Mouse (Mus musculus) limb, embryonic 14.5 days (tissue): ENCODE measurements around the gene Morc2a. TPM values are rescaled to one million over a fixed set of nuclear protein-coding genes. Genes with fewer than 3 reads are reported as not detected.

Experiments
- ATAC-seq: fragments of 200-750 bp; cut with Nextera tagmentation; 2 replicates; pipeline ENCODE4 v1.8.0; 2017; ENCODE audit warnings: low read depth, moderate number of reproducible peaks, moderate TSS enrichment; ENCODE audit not compliant: low FRiP score
- DNase-seq: peaks from one replicate; pipeline ENCODE4 v3.0.0-alpha.2; 2015; ENCODE audit warnings: low spot score
- H3K27ac ChIP-seq: fragments of 300-500 bp; sonication (generic); replicated peaks from 2 replicates; pipeline ENCODE4 v1.5.1; 2014; ENCODE audit warnings: low read depth, mild to moderate bottlenecking, low read length, moderate library complexity, mixed read lengths
- H3K27me3 ChIP-seq: fragments of 300-500 bp; sonication (generic); 2 replicates; pipeline ENCODE4 v1.6.1; 2014; ENCODE audit warnings: low read length, mixed read lengths; ENCODE audit not compliant: control insufficient read depth, insufficient read depth
- H3K36me3 ChIP-seq: fragments of 300-500 bp; sonication (generic); 2 replicates; pipeline ENCODE4 v1.6.1; 2014; ENCODE audit warnings: mild to moderate bottlenecking, low read length, moderate library complexity, mixed read lengths; ENCODE audit not compliant: control insufficient read depth, insufficient read depth
- H3K4me1 ChIP-seq: fragments of 300-500 bp; sonication (generic); 2 replicates; pipeline ENCODE4 v1.6.1; 2014; ENCODE audit warnings: antibody characterized with exemption, low read length, mixed read lengths; ENCODE audit not compliant: control insufficient read depth, insufficient read depth
- H3K4me2 ChIP-seq: fragments of 300-500 bp; sonication (generic); replicated peaks from 2 replicates; pipeline ENCODE4 v1.6.1; 2014; ENCODE audit warnings: low read depth, mild to moderate bottlenecking, low read length, moderate library complexity; ENCODE audit not compliant: severe bottlenecking
- H3K4me3 ChIP-seq: fragments of 300-500 bp; sonication (generic); replicated peaks from 2 replicates; pipeline ENCODE4 v1.5.1; 2014; ENCODE audit warnings: low read length
- H3K9ac ChIP-seq: fragments of 300-500 bp; sonication (generic); 2 replicates; pipeline ENCODE4 v1.6.1; 2014; ENCODE audit warnings: mild to moderate bottlenecking, low read depth, low read length, moderate library complexity; ENCODE audit not compliant: severe bottlenecking
- H3K9me3 ChIP-seq: fragments of 300-500 bp; sonication (generic); 2 replicates; pipeline ENCODE4 v1.6.1; 2016; ENCODE audit warnings: low read length; ENCODE audit not compliant: control insufficient read depth
- POLR2A ChIP-seq: fragments of 200-500 bp; IDR thresholded peaks from 2 replicates; pipeline ENCODE4 v1.8.0; 2012; ENCODE audit warnings: inconsistent platforms, mild to moderate bottlenecking, moderate library complexity, borderline replicate concordance; ENCODE audit not compliant: insufficient read depth, insufficient read length; ENCODE audit errors: extremely low read depth
- WGBS: fragments of 180-500 bp; shearing (Covaris S2); extraction: QIAGEN DNeasy Blood & Tissue Kit; methylation state at CpG from one replicate; pipeline ENCODE4 v1.1.7; 2014; 5-methylcytosine and 5-hydroxymethylcytosine counted together
- polyA plus RNA-seq, 2 experiments: library from polyadenylated mRNA; depleted of rRNA in 1 of 2; stranded (reverse) in 1 of 2; unstranded in 1 of 2; fragments of >200 nt; fragmentation: Nextera tagmentation in 1 of 2; extraction: Ambion mirVana in 1 of 2; gene quantifications; 2 replicates each; pipeline versions ENCODE4 v1.2.1 to v1.2.3; 2012 to 2014

Gene Morc2a
- polyA plus RNA-seq, 2 experiments: 24.2 to 35.8 TPM

DNA sequence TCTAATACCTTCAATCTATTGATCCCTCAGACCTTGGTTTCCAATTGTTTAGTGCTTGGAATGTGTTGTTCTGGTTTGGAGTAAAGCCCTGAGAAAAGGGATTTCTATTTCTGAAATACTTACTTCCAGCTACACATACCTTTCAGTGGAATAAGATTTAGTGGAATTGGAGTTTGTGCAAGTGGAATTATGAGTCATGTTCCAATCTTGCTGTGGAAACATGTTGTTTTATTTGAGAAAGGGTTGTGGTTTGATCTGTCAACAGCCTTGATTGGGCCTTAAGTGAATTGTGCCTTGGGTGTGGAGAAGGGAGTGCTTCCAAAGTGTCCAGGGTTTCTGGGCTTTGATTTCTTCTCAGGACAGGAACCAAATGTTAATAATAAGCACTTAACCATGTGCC lies 20.9 kb downstream of the Morc2a start:
- Histone ChIP-seq H3K27me3 (no peaks in the 10 kb centered on the region), H3K27ac (no peak overlapping the region), H3K4me3 (no peak overlapping the region), H3K36me3 (peaks cover 84% of the 10 kb centered on the region), H3K4me2 (no peak overlapping the region), H3K4me1 (no peaks in the 10 kb centered on the region), H3K9me3 (no peaks in the 10 kb centered on the region), H3K9ac (no peak overlapping the region)
- no peak for TF ChIP-seq POLR2A
- DNase-seq (no peak), ATAC-seq (no peak)

GRCm38 (mm10) chr11:3671000-3671628 lies 22.1 kb downstream of the Morc2a start:
- no peak for TF ChIP-seq POLR2A
- no peak overlapping the region for H3K9ac ChIP-seq
- H3K4me3 ChIP-seq: no peak overlapping the region
- DNase-seq (no peak), ATAC-seq (no peak)
- no peaks in the 10 kb centered on the region for H3K9me3 ChIP-seq
- no peaks in the 10 kb centered on the region for H3K27me3 ChIP-seq
- no peak overlapping the region for H3K27ac ChIP-seq
- no peaks in the 10 kb centered on the region for H3K4me1 ChIP-seq
- H3K36me3 ChIP-seq: peaks cover 91% of the 10 kb centered on the region
- 100% methylated on average over 1 of the region's 1 CpGs for WGBS
- H3K4me2 ChIP-seq: no peak overlapping the region

DNA sequence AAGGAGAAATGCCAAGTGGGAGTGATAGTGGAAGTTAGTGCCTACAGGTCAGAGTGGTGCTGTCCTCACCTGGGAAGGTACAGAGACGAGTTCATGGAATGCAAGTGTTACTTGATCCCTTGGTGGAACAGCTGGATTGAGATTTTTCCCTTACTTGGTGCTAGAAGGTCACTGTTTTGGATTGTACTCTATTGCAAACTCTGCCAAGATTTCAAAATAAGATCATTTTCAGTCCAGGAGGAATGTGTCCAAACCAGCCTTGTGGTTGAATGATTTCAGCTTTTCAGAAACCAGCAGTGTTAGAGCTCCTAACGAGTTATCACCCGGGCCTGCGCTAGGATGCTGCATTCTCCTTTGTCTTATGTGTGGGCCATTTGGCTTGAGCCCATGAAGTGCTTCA lies 25.6 kb downstream of the Morc2a start:
- no peaks in the 10 kb centered on the region for H3K27me3 ChIP-seq
- H3K4me1 ChIP-seq: no peaks in the 10 kb centered on the region
- no peak for TF ChIP-seq POLR2A
- no peak overlapping the region for H3K9ac ChIP-seq
- H3K36me3 ChIP-seq: peaks cover 94% of the 10 kb centered on the region
- H3K4me3 ChIP-seq: no peak overlapping the region
- no peak overlapping the region for H3K27ac ChIP-seq
- no peak overlapping the region for H3K4me2 ChIP-seq
- no peaks in the 10 kb centered on the region for H3K9me3 ChIP-seq
- ATAC-seq: no peak
- no peak for DNase-seq
- 71% methylated on average over 4 of the region's 4 CpGs for WGBS

DNA sequence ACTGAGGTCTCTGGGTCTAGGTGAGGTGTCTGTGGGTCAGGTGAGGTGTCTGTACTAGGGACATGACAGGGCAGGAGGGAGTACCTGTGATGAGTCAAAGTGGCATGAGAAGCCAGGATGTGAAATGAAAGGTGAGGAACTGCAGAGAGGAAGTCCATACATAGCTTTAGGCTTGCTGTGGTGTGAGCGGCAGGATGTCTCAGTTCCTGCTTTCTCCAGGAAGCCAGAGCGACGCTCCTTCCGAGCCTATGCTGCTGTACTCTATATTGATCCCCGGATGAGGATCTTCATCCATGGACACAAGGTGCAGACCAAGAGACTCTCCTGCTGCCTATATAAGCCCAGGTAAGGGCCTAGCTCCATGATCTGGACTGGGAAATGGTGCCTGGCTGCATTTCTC lies 27.4 kb downstream of the Morc2a start:
- TF ChIP-seq POLR2A: no peak
- Histone ChIP-seq H3K4me3 (no peak overlapping the region), H3K9ac (no peak overlapping the region), H3K36me3 (peaks cover 98% of the 10 kb centered on the region), H3K27me3 (no peaks in the 10 kb centered on the region), H3K4me1 (no peaks in the 10 kb centered on the region), H3K4me2 (no peak overlapping the region), H3K9me3 (no peaks in the 10 kb centered on the region), H3K27ac (no peak overlapping the region)
- no peak for ATAC-seq
- DNase-seq: no peak
- 95% methylated on average over 5 of the region's 5 CpGs for WGBS

GRCm38 (mm10) chr11:3677204-3677603 lies 28.2 kb downstream of the Morc2a start:
- H3K36me3 ChIP-seq: peaks cover 94% of the 10 kb centered on the region
- no peak overlapping the region for H3K4me2 ChIP-seq
- no peak for TF ChIP-seq POLR2A
- H3K4me1 ChIP-seq: no peaks in the 10 kb centered on the region
- DNase-seq (no peak), ATAC-seq (no peak)
- H3K27me3 ChIP-seq: no peaks in the 10 kb centered on the region
- H3K9ac ChIP-seq: no peak overlapping the region
- WGBS: 82% methylated on average over 6 of the region's 6 CpGs
- H3K4me3 ChIP-seq: no peak overlapping the region
- no peak overlapping the region for H3K27ac ChIP-seq
- no peaks in the 10 kb centered on the region for H3K9me3 ChIP-seq

DNA sequence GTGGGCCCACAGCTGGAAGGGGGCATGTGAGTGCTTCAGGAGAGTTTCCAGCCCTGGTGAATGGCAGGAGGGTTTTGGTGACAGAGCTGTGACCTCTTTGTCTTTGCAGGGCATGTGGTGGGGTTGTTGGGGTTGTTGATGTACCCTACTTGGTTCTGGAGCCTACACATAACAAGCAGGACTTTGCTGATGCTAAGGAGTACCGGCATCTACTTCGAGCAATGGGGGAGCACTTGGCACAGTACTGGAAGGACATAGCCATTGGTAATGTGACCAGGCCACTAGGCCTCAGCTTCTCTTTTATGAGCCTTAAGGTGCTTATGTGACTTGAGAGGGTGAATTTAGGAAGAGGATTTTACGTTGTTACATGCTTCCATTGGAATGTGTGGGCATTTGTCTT lies 30.8 kb downstream of the Morc2a start:
- Histone ChIP-seq H3K4me3 (no peak overlapping the region), H3K9me3 (no peaks in the 10 kb centered on the region), H3K36me3 (peaks cover 92% of the 10 kb centered on the region), H3K9ac (no peak overlapping the region), H3K4me2 (no peak overlapping the region), H3K27me3 (no peaks in the 10 kb centered on the region), H3K27ac (no peak overlapping the region), H3K4me1 (no peaks in the 10 kb centered on the region)
- WGBS: 98% methylated on average over 3 of the region's 3 CpGs
- DNase-seq (no peak), ATAC-seq (no peak)
- no peak for TF ChIP-seq POLR2A
